Mouse (Mus musculus): ENCODE data around the gene Nfkb1.

- no peak for TF ChIP-seq CTCF (IDR thresholded peaks at IDR 0.05; ENCODE audit: insufficient read depth, low read depth, low read length)
- TF ChIP-seq POLR2A (IDR thresholded peaks at IDR 0.05; ENCODE audit: insufficient read depth, low read depth, low read length) = no peak
These were observed 83.5 kb downstream of the Nfkb1 start for GRCm38 (mm10) chr3:135607660-135608473.

All from olfactory bulb, adult 2 months (tissue).